Mouse (Mus musculus) lung, embryonic 14.5 days (tissue): ENCODE data around the gene Mia3. TPM values are rescaled to one million over a fixed set of nuclear protein-coding genes. Genes with fewer than 3 reads are reported as not detected.
"Not testable (repeated sequence)": the region's sequence is repeated elsewhere in the genome, so short reads cannot be mapped to it uniquely, and the experiment has no call there.

Experiments
- ATAC-seq: fragments of 200-750 bp; cut with Nextera tagmentation; 2 replicates; pipeline ENCODE4 v1.8.0; 2017; ENCODE audit warnings: mild to moderate bottlenecking, moderate TSS enrichment, moderate library complexity; ENCODE audit not compliant: insufficient read depth
- DNase-seq: peaks from one replicate; pipeline ENCODE4 v3.0.0-alpha.2; 2015
- H3K27ac ChIP-seq: fragments of 300-500 bp; sonication (generic); 2 replicates; pipeline ENCODE4 v1.5.1; 2014; ENCODE audit warnings: low read depth, mild to moderate bottlenecking, moderate library complexity
- H3K27me3 ChIP-seq: fragments of 300-500 bp; sonication (generic); 2 replicates; pipeline ENCODE4 v1.6.1; 2014; ENCODE audit warnings: low read length, control low read depth; ENCODE audit not compliant: insufficient read depth
- H3K36me3 ChIP-seq: fragments of 300-500 bp; sonication (generic); 2 replicates; pipeline ENCODE4 v1.6.1; 2014; ENCODE audit warnings: control low read depth; ENCODE audit not compliant: insufficient read depth
- H3K4me1 ChIP-seq: fragments of 300-500 bp; sonication (generic); 2 replicates; pipeline ENCODE4 v1.6.1; 2014; ENCODE audit warnings: antibody characterized with exemption, control low read depth; ENCODE audit not compliant: insufficient read depth
- H3K4me2 ChIP-seq: fragments of 300-500 bp; sonication (generic); 2 replicates; pipeline ENCODE4 v1.6.1; 2014; ENCODE audit warnings: mild to moderate bottlenecking
- H3K4me3 ChIP-seq: fragments of 300-500 bp; sonication (generic); 2 replicates; pipeline ENCODE4 v1.5.1; 2014; ENCODE audit warnings: low read depth, low read length
- H3K9ac ChIP-seq: fragments of 300-500 bp; sonication (generic); 2 replicates; pipeline ENCODE4 v1.6.1; 2014
- H3K9me3 ChIP-seq: fragments of 300-500 bp; sonication (generic); 2 replicates; pipeline ENCODE4 v1.6.1; 2016; ENCODE audit warnings: low read depth, low read length, control low read depth
- CTCF ChIP-seq: IDR thresholded peaks from 2 replicates; pipeline ENCODE4 v1.5.1; 2016; ENCODE audit warnings: antibody characterized with exemption, low read depth
- WGBS: fragments of 180-500 bp; shearing (Covaris S2); extraction: QIAGEN DNeasy Blood & Tissue Kit; methylation state at CpG from one replicate; pipeline ENCODE4 v1.1.7; 2014; 5-methylcytosine and 5-hydroxymethylcytosine counted together
- polyA plus RNA-seq: library from polyadenylated mRNA; unstranded; fragments of >200 nt; fragmentation: Nextera tagmentation; extraction: Ambion mirVana; gene quantifications from 2 replicates; pipeline ENCODE4 v1.2.1, GENCODE M21; 2014

Mia3 gene
- polyA plus RNA-seq, 1 experiment from 2014 or later = 108 TPM

DNA sequence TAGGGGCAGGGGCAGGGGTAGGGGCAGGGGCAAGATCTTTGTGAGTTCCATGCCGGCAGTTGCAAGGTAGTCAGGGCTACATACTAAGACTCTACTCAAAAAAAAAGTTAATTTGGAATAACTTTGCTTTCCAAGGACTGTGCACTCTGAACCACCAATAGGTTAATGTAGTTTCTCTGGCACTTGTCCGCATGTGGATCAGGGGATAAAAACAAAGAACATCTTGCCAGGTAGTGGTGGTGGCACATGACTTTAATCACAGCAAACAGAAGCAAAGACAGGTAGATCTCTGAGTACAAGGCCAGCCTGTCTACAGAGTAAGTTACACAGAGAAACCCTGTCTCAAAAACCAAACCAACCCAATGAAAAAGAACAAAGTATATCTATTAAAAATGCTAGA lies 13.3 kb upstream of the Mia3 start:
- Histone ChIP-seq H3K27me3 (0 out of 2 replicates have a peak, but pooled peaks cover 3% of the 10 kb centered on the region), H3K36me3 (no peaks in the 10 kb centered on the region), H3K9ac (no peak overlapping the region), H3K4me3 (no peak overlapping the region), H3K4me1 (no peaks in the 10 kb centered on the region), H3K9me3 (no peaks in the 10 kb centered on the region), H3K4me2 (no peak overlapping the region), H3K27ac (no peak overlapping the region)
- 78% methylated on average over 2 of the region's 2 CpGs for WGBS
- DNase-seq = no peak
- no peak for TF ChIP-seq CTCF
- no peak for ATAC-seq

DNA sequence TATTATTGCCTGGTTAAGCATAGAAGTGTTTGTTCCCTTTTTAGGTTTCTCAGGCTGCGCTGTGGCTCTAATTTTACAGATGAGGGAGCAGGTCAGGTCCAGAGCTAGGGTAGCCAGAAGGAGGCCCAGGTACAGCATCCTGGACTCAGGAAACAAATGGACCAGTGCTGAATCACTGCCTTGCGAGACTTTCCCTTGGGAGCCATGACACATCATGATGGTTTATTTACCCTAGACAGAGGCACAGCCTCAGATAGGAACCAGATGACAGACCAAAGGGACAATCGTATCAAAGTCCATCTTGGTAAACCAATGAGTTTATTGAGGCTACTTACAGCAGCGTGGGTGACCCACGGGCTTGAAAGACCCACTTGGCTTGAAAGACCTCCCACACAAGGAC lies 12.5 kb upstream of the Mia3 start:
- 66% methylated on average over 5 of the region's 5 CpGs for WGBS
- DNase-seq (no peak), ATAC-seq (no peak)
- no peak overlapping the region for H3K9ac ChIP-seq
- TF ChIP-seq CTCF = no peak
- no peaks in the 10 kb centered on the region for H3K4me1 ChIP-seq
- no peaks in the 10 kb centered on the region for H3K36me3 ChIP-seq
- no peak overlapping the region for H3K4me3 ChIP-seq
- no peak overlapping the region for H3K4me2 ChIP-seq
- H3K9me3 ChIP-seq = no peaks in the 10 kb centered on the region
- 0 out of 2 replicates have a peak, but pooled peaks cover 3% of the 10 kb centered on the region for H3K27me3 ChIP-seq
- no peak overlapping the region for H3K27ac ChIP-seq

DNA sequence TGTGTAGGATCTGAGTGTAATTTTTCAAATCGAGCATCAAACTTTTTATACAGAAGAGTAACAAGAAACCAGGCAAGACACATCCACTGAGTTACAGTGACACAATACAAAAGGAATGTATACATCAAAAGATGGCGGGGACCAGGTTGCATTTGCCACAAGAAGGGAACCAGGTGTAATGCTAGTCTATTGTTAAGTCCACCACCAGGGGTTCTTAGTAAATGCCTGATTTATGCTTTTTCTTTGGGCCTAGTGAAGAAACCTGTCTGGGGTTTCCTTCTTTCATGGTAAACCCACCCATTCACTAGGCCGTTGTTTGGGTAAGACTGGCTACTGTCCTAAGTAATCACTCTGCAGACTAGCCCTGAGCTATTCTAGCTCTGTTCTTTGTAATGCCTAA lies 10.0 kb upstream of the Mia3 start:
- not testable (repeated sequence) for H3K9ac ChIP-seq, H3K4me3 ChIP-seq, H3K4me1 ChIP-seq, DNase-seq, H3K27me3 ChIP-seq, H3K27ac ChIP-seq, H3K9me3 ChIP-seq, H3K4me2 ChIP-seq, ATAC-seq, H3K36me3 ChIP-seq
- WGBS = 84% methylated on average over 3 of the region's 3 CpGs

DNA sequence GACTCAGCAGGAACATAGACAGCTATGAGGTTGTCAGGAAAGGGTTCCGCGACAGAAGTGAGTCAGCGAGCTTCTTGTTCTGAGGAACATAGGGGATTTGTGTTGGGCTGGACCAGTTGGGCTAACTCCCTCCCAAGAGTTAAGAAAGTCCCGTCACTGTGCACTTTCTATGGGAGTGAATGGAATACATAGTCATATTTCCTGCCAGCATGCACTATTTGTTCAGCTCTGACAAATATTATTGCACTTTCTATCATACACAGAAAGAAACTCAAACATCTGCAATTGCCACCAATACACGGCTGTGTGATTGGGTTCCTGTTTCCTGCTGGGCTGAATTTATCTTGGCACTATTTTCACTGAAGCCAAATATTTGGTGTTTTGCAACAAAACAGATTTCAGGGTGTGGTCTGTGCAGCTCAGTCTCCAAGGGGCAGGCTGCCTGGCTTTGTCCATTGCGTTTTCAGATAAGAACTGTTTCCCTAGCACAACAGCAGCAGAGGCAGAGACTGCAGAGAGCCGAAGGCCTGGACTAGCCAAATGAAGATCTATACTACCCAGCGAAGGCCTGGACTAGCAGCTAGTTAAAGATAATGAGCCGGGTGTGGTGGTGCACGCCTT lies 9.1 kb upstream of the Mia3 start:
- H3K4me1 ChIP-seq = no peaks in the 10 kb centered on the region
- ATAC-seq = no peak
- no peak overlapping the region for H3K4me2 ChIP-seq
- H3K9me3 ChIP-seq = no peaks in the 10 kb centered on the region
- DNase-seq = peak; percentile 6
- 76% methylated on average over 10 of the region's 10 CpGs for WGBS
- TF ChIP-seq CTCF = no peak
- no peak overlapping the region for H3K4me3 ChIP-seq
- H3K9ac ChIP-seq = no peak overlapping the region
- H3K36me3 ChIP-seq = no peaks in the 10 kb centered on the region
- no peak overlapping the region for H3K27ac ChIP-seq
- no peaks in the 10 kb centered on the region for H3K27me3 ChIP-seq

DNA sequence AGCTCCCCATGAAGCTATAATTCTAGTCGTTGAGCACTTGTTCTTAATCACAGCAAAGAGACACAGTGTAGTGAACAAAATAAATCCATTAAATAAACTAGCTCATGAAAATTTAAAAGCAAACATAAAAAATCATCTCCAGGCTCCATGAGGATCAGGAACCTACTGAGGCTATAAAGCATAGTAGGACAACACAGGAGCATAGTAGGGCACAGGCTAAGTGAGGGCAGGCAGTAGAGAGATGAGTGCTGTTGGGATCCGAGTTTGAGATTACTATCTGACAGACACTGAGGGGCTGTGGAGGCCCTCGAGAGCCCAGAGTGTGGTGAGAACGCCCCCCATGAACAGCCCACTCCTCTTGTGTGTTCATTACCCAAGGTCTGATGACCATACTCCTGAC lies 7.7 kb upstream of the Mia3 start:
- no peaks in the 10 kb centered on the region for H3K36me3 ChIP-seq
- WGBS = 71% methylated on average over 4 of the region's 4 CpGs

DNA sequence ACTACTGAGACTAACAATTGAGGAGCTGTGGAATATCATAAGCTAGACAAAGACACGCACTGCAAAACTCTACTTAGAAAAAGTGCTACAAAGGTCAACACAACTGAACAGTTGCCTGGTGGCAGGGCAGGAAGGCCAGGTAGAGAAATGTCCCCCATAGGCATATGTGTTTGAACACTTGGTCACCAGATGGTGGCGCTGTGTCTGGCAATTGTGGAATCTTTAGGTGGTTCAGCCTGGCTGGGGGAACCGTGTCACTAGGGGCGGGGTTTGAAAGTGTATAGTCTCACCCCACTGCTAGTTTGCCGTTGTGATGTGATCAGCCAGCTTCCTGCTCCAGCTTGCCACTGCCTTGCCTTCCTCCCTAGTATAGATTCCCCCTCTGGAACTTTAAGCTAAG lies 5.4 kb upstream of the Mia3 start:
- Histone ChIP-seq H3K4me3 (no peak overlapping the region), H3K27me3 (no peaks in the 10 kb centered on the region), H3K36me3 (no peaks in the 10 kb centered on the region), H3K4me1 (no peaks in the 10 kb centered on the region), H3K4me2 (no peak overlapping the region), H3K27ac (no peak overlapping the region), H3K9me3 (no peaks in the 10 kb centered on the region), H3K9ac (no peak overlapping the region)
- DNase-seq (no peak), ATAC-seq (no peak)
- 0 out of 2 replicates have a peak, but pooled peaks have one; percentile 7 for TF ChIP-seq CTCF
- 75% methylated on average over 5 of the region's 5 CpGs for WGBS

More for the DNA sequence above, 7.7 kb upstream of the Mia3 start:
- Histone ChIP-seq H3K27me3 (no peaks in the 10 kb centered on the region), H3K9me3 (no peaks in the 10 kb centered on the region), H3K4me1 (no peaks in the 10 kb centered on the region), H3K9ac (no peak overlapping the region), H3K4me3 (no peak overlapping the region), H3K27ac (no peak overlapping the region), H3K4me2 (no peak overlapping the region)
- TF ChIP-seq CTCF = no peak
- DNase-seq (no peak), ATAC-seq (no peak)

DNA sequence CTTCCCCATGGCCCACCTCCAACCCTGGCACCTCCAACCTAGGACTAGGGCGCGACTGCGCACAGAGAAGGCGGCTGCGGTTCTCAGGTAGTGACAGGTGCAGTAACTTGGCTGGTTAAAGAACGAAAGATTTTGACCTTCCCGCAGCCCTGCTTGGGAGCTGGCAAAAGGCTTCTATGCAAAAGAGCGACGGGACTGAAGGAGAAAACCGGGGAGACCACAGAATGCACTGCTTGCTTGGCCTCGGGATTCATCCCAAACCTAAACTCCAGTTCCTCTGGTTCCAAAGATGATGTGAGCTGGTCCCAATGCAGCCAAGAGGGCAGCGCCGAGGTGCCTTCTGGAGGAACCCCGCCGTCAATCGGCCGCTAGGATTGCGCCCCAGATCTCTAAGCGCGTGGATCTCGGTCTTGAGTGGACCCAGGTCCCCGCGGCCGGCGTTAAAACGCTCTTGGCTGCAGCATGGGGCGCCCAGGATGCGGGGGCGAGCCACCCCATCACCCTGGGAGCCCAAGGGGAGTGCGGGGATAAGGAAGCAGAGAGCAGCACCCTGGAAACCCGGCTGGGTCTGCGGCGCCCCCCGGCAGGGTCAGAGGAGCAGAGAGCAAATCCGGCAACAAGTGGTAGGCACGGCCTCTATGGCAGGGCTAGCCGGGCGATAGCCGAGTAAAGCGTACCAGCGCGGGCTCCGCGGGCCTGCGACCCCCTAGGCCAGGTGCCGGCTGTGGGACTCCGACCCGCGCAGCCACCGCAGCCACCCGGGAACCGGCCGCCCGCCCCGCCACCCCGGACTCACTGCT lies 552 bp downstream of the Mia3 start:
- 0 out of 2 replicates have a peak, but pooled peaks have one; percentile 8 for TF ChIP-seq CTCF
- WGBS = 2% methylated on average over 54 of the region's 56 CpGs
- Histone ChIP-seq H3K4me1 (no peaks in the 10 kb centered on the region; the same call in 1 of the 2 replicates), H3K27me3 (no peaks in the 10 kb centered on the region), H3K4me2 (peak overlapping the region; percentile 80), H3K4me3 (peak overlapping the region; percentile 93), H3K36me3 (peaks cover 23% of the 10 kb centered on the region), H3K27ac (peak overlapping the region; percentile 46; the same call in 1 of the 2 replicates), H3K9me3 (no peaks in the 10 kb centered on the region), H3K9ac (peak overlapping the region; percentile 91)
- peak; percentile 37 for DNase-seq
- peak; percentile 72 for ATAC-seq
